Mouse (Mus musculus): ENCODE measurements around the gene Napsa.

The Napsa gene

GRCm38 (mm10) chr7:44571811-44572210 lies 369 bp upstream of the Napsa start:
- DNase-seq (ENCODE audit: low spot score in 2 of 2): no peak

DNA sequence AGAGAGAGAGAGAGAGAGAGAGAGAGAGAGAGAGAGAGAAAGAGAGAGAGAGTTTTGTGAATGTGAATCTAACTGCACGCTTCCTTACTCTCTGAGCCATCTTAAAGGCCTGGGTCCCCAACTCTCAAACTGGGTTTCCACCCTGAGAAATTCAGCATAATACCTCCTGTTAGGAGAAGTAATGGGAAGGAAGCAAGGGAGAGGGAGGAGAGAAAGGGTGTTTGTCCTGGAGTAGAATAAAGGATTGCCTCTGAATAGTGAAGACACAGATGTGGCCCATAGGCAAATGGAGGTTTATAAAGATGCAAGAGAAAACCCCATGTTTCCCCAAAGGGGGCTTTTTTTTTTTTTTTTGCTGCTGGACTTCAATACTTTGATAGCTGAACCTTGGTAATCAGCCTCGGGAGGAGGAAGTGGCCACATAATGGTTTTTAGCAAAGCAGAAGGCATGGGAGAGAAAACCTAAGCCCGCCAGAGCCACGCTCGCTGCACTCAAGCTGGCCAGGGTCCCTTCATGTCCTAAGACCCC lies 840 bp downstream of the Napsa start:
- DNase-seq (ENCODE audit: low spot score in 2 of 2): no peak

DNA sequence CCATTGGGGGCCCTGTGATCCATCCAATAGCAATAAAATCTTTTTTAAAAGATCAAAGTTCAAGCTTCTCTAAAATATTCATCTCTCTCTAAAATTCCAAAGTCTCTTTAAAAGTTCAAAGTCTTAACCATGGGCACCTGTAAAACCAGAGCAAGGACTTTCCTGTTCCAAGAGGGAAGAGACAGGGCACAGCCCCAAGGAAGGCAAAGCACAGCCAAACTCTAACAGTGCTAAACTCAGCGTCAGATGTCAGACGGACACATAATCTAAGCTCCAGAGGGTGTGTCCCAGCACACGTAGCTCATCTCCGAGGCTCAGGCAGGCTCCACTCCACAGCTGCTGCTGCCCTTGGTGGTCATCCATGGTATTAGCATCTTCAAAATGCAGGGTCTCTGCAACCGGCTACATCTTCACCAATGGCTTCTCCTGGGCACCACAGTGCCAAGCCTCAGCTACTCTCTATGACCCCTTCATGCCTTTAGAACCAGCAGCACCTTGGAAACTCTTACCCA lies 4.2 kb downstream of the Napsa start:
- no peak for DNase-seq (ENCODE audit: low spot score in 2 of 2)

GRCm38 (mm10) chr7:44581637-44582036 lies 9.5 kb downstream of the Napsa start:
- no peak for DNase-seq (ENCODE audit: low spot score in 2 of 2)

DNA sequence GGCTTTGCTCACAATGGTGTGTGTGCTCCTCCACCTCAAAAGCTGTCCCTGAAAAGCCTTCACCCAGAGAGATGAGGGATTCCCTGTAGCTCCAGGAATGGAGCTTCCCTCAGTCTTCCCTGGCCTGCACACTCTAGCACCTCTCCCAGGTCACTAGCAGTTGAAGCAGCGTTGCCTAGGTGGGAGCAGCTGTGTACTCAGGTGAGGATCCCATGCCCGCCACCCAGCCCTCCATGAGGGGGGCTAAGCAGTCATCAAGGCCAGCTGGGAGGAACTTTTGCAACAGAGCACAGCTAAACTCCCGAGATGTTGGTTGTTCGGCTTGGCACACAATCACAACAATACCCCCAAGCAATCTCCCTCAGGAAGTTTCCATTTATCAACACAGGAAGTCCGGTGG lies 10.5 kb downstream of the Napsa start:
- DNase-seq (ENCODE audit: low spot score in 2 of 2): no peak

DNA sequence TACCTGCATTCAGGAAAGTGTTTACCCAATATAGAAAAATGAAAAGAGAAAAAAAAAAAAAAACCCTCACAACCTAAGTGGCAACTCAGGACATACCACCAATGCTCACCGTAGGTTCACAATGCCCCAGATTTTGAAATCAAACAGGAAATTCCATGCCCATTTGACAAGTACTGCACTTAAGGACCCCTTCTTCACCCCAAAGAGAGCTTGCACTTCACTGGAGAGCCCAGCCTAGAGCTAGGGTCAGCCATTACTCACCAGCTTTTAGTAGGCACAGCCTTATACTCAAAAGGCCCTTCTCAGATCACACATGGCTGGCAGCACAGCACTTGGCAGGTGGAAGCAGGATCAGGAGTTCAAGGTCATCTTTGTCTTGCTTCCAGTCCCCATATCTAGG lies 11.0 kb downstream of the Napsa start:
- DNase-seq (ENCODE audit: low spot score in 2 of 2): no peak

GRCm38 (mm10) chr7:44584265-44584804 lies 12.2 kb downstream of the Napsa start:
- DNase-seq (ENCODE audit: low spot score in 2 of 2): no peak

- no peak for DNase-seq (ENCODE audit: low spot score in 2 of 2)
Measured at GRCm38 (mm10) chr7:44584921-44585320, 12.7 kb downstream of the Napsa start.

DNA sequence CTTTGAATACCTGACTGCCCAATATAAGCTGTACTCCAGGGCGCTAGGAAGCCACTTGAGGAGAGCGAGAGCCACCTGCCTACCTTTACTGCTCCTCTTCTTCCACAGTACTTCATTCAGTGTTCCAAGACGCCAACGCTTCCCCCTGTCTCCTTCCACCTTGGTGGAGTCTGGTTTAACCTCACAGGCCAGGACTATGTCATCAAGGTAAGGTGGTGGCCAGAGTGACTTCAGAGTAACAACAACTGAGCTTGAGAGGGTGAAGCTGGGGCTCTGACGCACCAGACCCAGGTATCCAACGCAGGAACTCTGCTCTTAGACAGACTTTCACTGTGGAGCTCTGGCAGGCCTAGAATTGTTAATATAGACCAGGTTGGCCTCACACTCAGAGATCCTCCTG lies 13.4 kb downstream of the Napsa start:
- DNase-seq (ENCODE audit: low spot score in 2 of 2): no peak

- peak in 1 of 2 experiments; percentile 67 for DNase-seq (ENCODE audit: low spot score in 2 of 2)
Measured at GRCm38 (mm10) chr7:44586518-44586917, 14.3 kb downstream of the Napsa start.

GRCm38 (mm10) chr7:44586930-44587329 lies 14.8 kb downstream of the Napsa start:
- DNase-seq (ENCODE audit: low spot score in 2 of 2): peak in 1 of 2 experiments; percentile 80

- DNase-seq (ENCODE audit: low spot score in 2 of 2): no peak
Measured at GRCm38 (mm10) chr7:44587676-44588075, 15.5 kb downstream of the Napsa start.

DNA sequence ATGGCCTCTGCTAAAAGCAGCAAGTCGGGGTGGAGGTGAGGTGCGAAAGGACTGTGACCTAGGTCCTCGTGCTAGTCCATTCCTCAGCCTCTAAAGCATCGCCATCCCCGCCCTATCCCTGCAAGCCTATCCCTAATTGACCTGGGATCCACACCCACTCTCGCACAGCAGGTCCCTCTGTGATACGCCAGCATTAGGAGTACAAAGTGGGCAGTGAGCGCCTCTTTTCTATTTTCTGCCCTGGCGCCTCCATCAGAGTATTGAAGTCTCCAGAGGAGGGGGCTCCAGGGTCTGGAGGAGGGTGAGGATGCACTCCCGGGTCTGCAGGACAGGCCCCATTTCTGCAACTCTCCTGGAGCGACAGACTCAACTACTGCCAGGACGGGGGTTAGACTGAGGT lies 16.2 kb downstream of the Napsa start:
- no peak for DNase-seq (ENCODE audit: low spot score in 2 of 2)

- peak in 1 of 2 experiments; percentile 73 for DNase-seq (ENCODE audit: low spot score in 2 of 2)
Measured at GRCm38 (mm10) chr7:44589149-44589548, 17.0 kb downstream of the Napsa start.

- DNase-seq (ENCODE audit: low spot score in 2 of 2): no peak
Measured at GRCm38 (mm10) chr7:44589946-44590345, 17.8 kb downstream of the Napsa start.

DNA sequence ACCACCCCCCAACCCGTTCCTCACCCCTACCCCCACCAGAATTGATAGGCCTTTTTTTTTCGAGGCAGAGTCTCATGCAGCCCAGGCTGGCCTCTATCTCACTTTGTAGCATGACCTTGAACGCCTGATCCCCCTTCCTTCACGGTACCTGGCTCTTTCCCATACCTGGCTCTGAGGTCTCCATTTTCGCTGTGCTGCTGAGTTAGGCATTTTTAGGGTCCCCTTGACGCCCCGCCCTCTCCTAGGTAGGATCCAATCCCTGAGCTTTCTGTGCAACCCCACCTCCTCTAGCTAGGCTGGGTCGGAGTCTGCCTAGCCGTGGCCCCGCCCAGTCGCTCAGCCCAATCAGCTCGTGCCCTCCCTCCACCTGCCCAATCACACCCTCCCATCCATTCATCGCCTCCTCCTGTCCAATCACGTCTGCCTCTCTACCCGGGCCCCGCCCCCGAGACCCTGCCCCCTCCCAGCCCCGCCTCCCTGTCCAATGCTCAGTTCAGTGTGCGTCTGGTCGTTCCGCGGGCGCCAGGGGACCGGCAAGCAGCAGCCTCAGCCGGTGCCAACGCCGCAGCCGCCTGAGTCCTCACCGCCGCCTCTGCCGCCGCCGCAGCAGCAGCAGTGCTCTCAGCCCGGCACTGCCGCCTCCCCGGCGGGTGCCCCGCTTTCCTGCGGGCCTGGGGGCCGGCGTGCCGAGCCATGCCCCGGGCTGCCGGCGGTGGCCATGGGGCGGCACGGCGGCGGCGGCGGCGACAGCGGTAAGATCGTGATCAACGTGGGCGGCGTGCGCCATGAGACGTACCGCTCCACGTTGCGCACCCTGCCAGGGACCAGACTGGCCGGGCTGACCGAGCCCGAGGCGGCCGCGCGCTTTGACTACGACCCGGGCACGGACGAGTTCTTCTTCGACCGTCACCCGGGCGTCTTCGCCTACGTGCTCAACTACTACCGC lies 18.5 kb downstream of the Napsa start, which contains the start of gene Kcnc3:
Gene Kcnc3, plus strand, starts transcription at position 263 of the 946 bp plus-strand sequence.
- DNase-seq (ENCODE audit: low spot score in 2 of 2): peak; percentile 93 to 95

GRCm38 (mm10) chr7:44591348-44592116 lies 19.4 kb downstream of the Napsa start:
- peak in 1 of 2 experiments; percentile 48 for DNase-seq (ENCODE audit: low spot score in 2 of 2)

- DNase-seq (ENCODE audit: low spot score in 2 of 2): no peak
Measured at GRCm38 (mm10) chr7:44593051-44593450, 20.9 kb downstream of the Napsa start.

DNA sequence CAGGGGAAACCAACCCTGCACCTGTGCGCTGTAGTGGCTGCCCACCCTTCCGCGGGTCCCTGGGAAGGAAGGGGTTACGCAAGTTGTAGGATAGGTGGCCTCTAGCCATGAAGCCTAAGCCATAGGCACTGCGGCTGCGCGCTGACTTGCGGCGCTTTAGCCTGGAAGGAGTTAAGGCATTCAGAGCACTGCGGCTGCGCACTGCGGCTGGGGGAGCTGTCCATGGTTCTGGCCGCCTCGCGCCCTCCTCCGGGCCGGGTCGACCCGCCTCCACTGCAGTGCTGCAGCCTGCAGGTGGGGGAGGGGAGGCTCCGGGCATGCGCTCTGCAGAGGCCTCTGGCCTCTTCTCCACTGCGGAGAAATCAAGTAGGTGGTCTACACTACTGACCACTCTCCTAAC lies 21.6 kb downstream of the Napsa start:
- peak; percentile 83 to 89 for DNase-seq (ENCODE audit: low spot score in 2 of 2)

GRCm38 (mm10) chr7:44594291-44594690 lies 22.1 kb downstream of the Napsa start:
- DNase-seq (ENCODE audit: low spot score in 2 of 2): no peak

GRCm38 (mm10) chr7:44595131-44595561 lies 23.0 kb downstream of the Napsa start:
- no peak for DNase-seq (ENCODE audit: low spot score in 2 of 2)

GRCm38 (mm10) chr7:44596051-44596450 lies 23.9 kb downstream of the Napsa start:
- DNase-seq (ENCODE audit: low spot score in 2 of 2): no peak
